Mouse (Mus musculus) heart, adult 2 months (tissue): Measurements from ENCODE around the gene Slc6a21. TPM values are rescaled to one million over a fixed set of nuclear protein-coding genes. Genes with fewer than 3 reads are reported as not detected.

Experiments used
- DNase-seq, 2 experiments: peaks; one replicate each; pipeline ENCODE4 v3.0.0; 2021
- H3K27ac ChIP-seq: fragments of 200-600 bp; 2 replicates; pipeline ENCODE4 v1.8.1; 2022
- H3K27me3 ChIP-seq: fragments of 200-500 bp; 2 replicates; pipeline ENCODE4 v1.6.1; 2012; ENCODE audit warnings: mild to moderate bottlenecking, low read length, inconsistent platforms, mixed read lengths; ENCODE audit not compliant: control insufficient read depth, insufficient read depth
- H3K36me3 ChIP-seq: fragments of 200-500 bp; 2 replicates; pipeline ENCODE4 v1.6.1; 2012; ENCODE audit warnings: low read length, inconsistent platforms; ENCODE audit not compliant: control insufficient read depth, insufficient read depth
- H3K4me1 ChIP-seq: fragments of 200-500 bp; 2 replicates; pipeline ENCODE4 v1.6.1; 2011; ENCODE audit warnings: low read length; ENCODE audit not compliant: control insufficient read depth, insufficient read depth
- H3K4me3 ChIP-seq: fragments of 200-600 bp; 2 replicates; pipeline ENCODE4 v1.8.1; 2022
- H3K79me2 ChIP-seq: fragments of 200-500 bp; replicated peaks from 2 replicates; pipeline ENCODE4 v1.6.1; 2012; ENCODE audit warnings: mild to moderate bottlenecking, inconsistent platforms, low read length, moderate library complexity, mixed read lengths; ENCODE audit not compliant: control insufficient read depth, insufficient read depth
- H3K9ac ChIP-seq: fragments of 200-500 bp; 2 replicates; pipeline ENCODE4 v1.6.1; 2012; ENCODE audit warnings: low read depth, mild to moderate bottlenecking, control low read depth, inconsistent platforms, low read length, mixed read lengths
- CTCF ChIP-seq: fragments of 200-600 bp; IDR thresholded peaks from 2 replicates; pipeline ENCODE4 v1.8.1; 2022; ENCODE audit warnings: antibody characterized with exemption, mild to moderate bottlenecking, moderate library complexity
- EP300 ChIP-seq: fragments of 200-500 bp; IDR thresholded peaks from 2 replicates; pipeline ENCODE4 v1.6.1; 2011; ENCODE audit warnings: low read depth, low read length, control low read depth; ENCODE audit not compliant: insufficient read depth
- POLR2A ChIP-seq: fragments of 200-500 bp; IDR thresholded peaks from 2 replicates; pipeline ENCODE4 v1.6.1; 2011; ENCODE audit warnings: mild to moderate bottlenecking, low read depth, low read length, control low read depth; ENCODE audit not compliant: insufficient read depth
- WGBS: fragments of 180-500 bp; shearing (Covaris S2); methylation state at CpG from one replicate; pipeline ENCODE4 v1.1.7; 2018; 5-methylcytosine and 5-hydroxymethylcytosine counted together
- intact Hi-C: fragments of 180-260 bp; cut with DNase I; formaldehyde crosslinking; loops from one replicate; pipeline ENCODE4 v1.15.1; 2025
- long read RNA-seq: library from polyadenylated mRNA; stranded (forward); transcript quantifications from one replicate; pipeline ENCODE4 v2.0.0, GENCODE M21; 2021
- polyA plus RNA-seq: library from polyadenylated mRNA; depleted of rRNA; stranded (reverse); fragments of >200 nt; gene quantifications from 2 replicates; pipeline ENCODE4 v1.2.3, GENCODE M21; 2012; rRNA removed
- total RNA-seq, 2 experiments: library from RNA; stranded (reverse); gene quantifications; 2 replicates each; pipeline ENCODE4 v1.2.3; 2021

The Slc6a21 gene
- total RNA-seq = not detected
- polyA plus RNA-seq = 0.38 and 0.55 TPM in 2 replicates
- long read RNA-seq = 0 reads

DNA sequence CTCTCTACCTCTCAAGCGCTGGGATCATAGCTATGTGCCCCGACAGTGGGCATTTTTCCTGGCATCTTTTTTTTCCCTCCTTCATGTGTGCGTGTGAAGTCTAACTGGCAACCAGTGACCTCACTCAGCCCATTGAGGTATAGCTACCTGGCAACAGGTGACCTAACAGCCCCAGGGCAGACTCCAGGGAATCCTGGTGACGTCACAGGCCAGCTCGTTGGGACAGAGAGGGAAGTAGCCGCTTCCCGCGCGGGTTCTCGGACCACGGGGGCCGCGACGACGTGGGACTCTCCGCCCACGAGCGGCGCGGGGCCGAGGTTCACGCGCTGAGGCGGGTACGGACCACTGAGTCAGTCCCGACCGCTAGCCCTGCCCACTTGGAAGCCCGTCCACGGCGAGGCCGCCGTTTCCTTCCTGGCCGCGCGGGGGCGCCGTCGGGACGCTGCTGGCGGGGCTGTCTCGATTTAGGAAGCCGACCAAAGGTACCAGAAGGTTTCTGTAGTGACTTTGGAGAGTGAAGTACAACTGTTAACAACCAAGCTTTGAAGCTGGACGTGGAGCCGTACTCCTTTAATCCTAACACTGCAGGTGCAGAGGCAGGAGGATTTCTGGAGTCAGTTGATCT is at the start of gene Slc6a21:
TSS of gene Slc6a21 (plus strand) at position 378 of the 625 bp plus-strand sequence.
- WGBS = 8% methylated on average over 44 of the region's 44 CpGs
- H3K4me3 ChIP-seq = peak within 1 kb of the TSS; percentile 42
- intact Hi-C loops = loop anchor here (2.0 kb wide), 1 partner anchor 22 kb away; no protein-coding TSS in a partner anchor
- peaks cover 1% of the 10 kb centered on the region; the same call in 1 of the 2 replicates for H3K27me3 ChIP-seq
- H3K27ac ChIP-seq = no peak within 1 kb of the TSS
- H3K9ac ChIP-seq = peak within 1 kb of the TSS; percentile 59
- TF ChIP-seq CTCF = peak; percentile 99; the same call in 1 of the 2 replicates
- TF ChIP-seq POLR2A = no peak
- TF ChIP-seq EP300 = no peak
- peaks cover 2% of the 10 kb centered on the region; the same call in 1 of the 2 replicates for H3K4me1 ChIP-seq
- H3K36me3 ChIP-seq = no peaks in the 10 kb centered on the region
- DNase-seq = peak; percentile 82 to 86
- H3K79me2 ChIP-seq = no peaks in the 10 kb centered on the region

DNA sequence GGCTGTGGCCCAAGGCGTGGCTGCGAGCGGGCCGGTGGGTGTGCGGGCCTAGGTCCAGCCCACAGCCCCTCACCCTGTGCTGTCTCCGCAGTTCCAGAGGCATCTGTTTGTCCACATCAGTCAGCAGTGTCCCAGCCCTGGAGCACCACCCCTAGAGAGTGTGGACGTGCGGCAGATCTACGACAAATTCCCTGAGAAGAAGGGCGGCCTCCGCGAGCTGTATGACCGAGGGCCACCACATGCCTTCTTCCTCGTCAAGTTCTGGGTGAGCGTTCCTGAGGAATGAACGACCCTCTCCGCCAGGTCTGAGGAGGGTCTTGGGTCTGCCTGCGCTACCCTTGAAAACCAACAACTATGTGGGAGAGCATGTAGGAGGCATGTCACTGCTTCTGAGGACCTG is 48.8 kb upstream of the Slc6a21 start:
- DNase-seq = no peak
- no peaks in the 10 kb centered on the region for H3K79me2 ChIP-seq
- H3K4me1 ChIP-seq = no peaks in the 10 kb centered on the region
- no peaks in the 10 kb centered on the region for H3K36me3 ChIP-seq
- H3K27ac ChIP-seq = no peak overlapping the region
- no peak overlapping the region for H3K4me3 ChIP-seq
- no peak for TF ChIP-seq CTCF
- no peak for TF ChIP-seq EP300
- TF ChIP-seq POLR2A = no peak
- H3K27me3 ChIP-seq = no peaks in the 10 kb centered on the region
- no peak overlapping the region for H3K9ac ChIP-seq
- WGBS = 94% methylated on average over 18 of the region's 18 CpGs
- intact Hi-C loops = no loop called here

DNA sequence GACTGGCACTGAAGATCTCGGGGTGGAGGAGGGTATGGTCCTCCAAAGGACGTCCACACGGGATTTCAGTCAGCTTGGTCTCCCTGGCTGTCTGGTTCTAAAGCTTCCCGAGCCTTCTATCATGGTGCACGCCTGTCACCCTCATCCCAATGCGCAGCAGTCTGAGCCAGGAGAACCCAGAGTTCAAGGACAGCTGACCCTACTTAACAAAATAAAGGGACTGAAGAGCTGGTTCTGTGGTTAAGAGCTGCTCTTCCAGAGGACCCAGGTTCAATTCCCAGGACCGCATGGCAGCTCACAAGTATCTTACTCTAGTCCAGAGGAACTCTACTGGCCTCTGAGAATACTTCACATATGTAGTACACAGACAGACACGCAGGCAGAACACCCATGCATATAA is 48.3 kb upstream of the Slc6a21 start:
- Histone ChIP-seq H3K27ac (no peak overlapping the region), H3K4me1 (peaks cover 2% of the 10 kb centered on the region; the same call in 1 of the 2 replicates), H3K79me2 (no peaks in the 10 kb centered on the region), H3K4me3 (no peak overlapping the region), H3K27me3 (no peaks in the 10 kb centered on the region), H3K36me3 (no peaks in the 10 kb centered on the region), H3K9ac (no peak overlapping the region)
- intact Hi-C loops = no loop called here
- DNase-seq = no peak
- WGBS = 92% methylated on average over 8 of the region's 8 CpGs
- TF ChIP-seq EP300 = no peak
- no peak for TF ChIP-seq CTCF
- no peak for TF ChIP-seq POLR2A

DNA sequence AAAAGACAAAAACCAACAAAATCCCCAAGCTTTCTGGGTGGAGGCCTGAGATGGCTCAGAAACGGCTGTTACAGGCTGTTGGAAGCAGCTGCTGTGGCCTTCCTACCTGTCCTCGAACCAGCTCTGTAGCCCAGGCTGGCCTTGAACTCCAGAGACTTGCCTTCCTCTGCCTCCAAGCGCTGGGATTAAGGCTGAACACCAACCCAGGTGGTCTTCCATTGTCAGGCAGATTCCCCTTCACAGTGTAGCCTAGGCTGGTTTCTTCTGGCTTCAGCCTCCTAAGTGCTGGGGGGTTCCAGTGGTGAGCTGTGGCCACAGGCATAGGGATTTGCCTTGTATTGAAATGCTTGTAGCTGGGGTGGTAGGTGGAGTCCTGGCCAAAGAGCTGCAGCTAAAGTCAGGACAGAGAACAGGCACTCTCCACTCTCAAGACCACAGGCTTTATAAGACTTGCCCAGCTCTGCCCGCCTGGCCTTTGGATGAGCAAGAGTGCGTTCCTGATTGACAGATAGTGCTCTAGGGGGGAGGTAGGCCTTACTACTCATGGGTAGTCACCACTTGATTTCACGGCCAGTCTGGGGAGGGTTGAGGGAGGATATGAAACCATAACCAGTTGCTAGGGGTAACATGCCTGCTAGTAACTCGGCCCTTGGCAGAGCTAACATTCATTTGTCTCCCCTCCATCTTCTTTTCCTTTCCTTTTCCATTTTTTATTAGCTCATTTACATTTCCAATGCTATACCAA is 47.7 kb upstream of the Slc6a21 start:
- intact Hi-C loops = no loop called here
- TF ChIP-seq CTCF (no peak), EP300 (no peak), POLR2A (no peak)

DNA sequence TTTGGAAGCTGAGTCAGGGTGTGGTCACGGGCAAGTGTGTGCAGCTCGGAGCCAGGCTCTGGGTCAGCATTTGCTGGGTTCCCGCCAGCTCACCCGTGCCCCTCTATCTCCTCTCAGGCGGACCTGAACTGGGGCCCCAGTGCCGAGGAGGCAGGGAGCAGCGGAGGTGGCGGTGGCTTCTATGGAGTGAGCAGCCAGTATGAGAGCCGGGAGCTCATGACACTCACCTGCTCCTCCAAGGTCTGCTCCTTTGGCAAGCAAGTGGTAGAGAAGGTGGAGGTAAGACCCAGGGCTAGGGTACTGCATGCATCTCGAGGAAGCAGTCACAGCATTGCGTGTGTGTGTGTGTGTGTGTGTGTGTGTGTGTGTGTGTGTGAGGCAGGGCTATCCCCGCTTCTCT is 46.1 kb upstream of the Slc6a21 start:
- TF ChIP-seq CTCF (no peak), POLR2A (no peak), EP300 (no peak)
- Histone ChIP-seq H3K9ac (no peak overlapping the region), H3K4me3 (no peak overlapping the region), H3K79me2 (no peaks in the 10 kb centered on the region), H3K4me1 (peaks cover 6% of the 10 kb centered on the region), H3K27ac (no peak overlapping the region), H3K36me3 (no peaks in the 10 kb centered on the region), H3K27me3 (no peaks in the 10 kb centered on the region)
- 84% methylated on average over 12 of the region's 12 CpGs for WGBS
- DNase-seq = no peak
- intact Hi-C loops = no loop called here

More for the DNA sequence above, 47.7 kb upstream of the Slc6a21 start:
- no peaks in the 10 kb centered on the region for H3K36me3 ChIP-seq
- no peaks in the 10 kb centered on the region for H3K79me2 ChIP-seq
- DNase-seq = no peak
- H3K4me1 ChIP-seq = peaks cover 3% of the 10 kb centered on the region
- H3K27ac ChIP-seq = no peak overlapping the region
- H3K27me3 ChIP-seq = no peaks in the 10 kb centered on the region
- 84% methylated on average over 7 of the region's 7 CpGs for WGBS
- no peak overlapping the region for H3K9ac ChIP-seq
- H3K4me3 ChIP-seq = no peak overlapping the region

- H3K27ac ChIP-seq = no peak overlapping the region
- H3K4me3 ChIP-seq = no peak overlapping the region
- no peaks in the 10 kb centered on the region for H3K36me3 ChIP-seq
- WGBS = 93% methylated on average over 11 of the region's 11 CpGs
- no peak for DNase-seq
- H3K4me1 ChIP-seq = peaks cover 6% of the 10 kb centered on the region
- no peaks in the 10 kb centered on the region for H3K79me2 ChIP-seq
- TF ChIP-seq CTCF = no peak
- no peak for TF ChIP-seq POLR2A
- no peak for TF ChIP-seq EP300
- H3K27me3 ChIP-seq = no peaks in the 10 kb centered on the region
- H3K9ac ChIP-seq = no peak overlapping the region
- intact Hi-C loops = no loop called here
Measured at GRCm38 (mm10) chr7:45231941-45232340, 45.4 kb upstream of the Slc6a21 start.
